Mouse (Mus musculus) urinary bladder, postnatal 10 days (tissue): ENCODE measurements around the gene A730015C16Rik.

Experiments used
- DNase-seq: peaks from one replicate; pipeline ENCODE4 v3.0.0; 2022; ENCODE audit warnings: low spot score

The A730015C16Rik gene

DNA sequence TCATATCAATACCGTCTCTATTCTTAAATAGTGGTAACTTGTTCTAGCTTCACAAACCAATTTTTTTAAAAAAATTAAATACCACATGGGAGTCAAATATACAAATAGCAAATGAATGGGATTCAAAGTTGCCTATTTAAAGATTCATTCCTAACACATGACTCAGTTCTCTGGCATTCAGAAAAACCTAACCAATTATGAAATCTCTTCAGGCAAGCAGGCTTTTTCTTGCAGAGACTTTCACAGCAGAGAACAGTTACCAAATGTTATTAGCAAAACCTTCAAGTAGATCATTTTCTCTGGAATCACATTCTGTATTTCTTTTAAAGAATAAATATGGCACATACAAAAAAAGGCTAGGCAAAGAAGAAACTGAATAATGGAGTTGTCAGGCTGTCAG is 17.7 kb downstream of the A730015C16Rik start:
- no peak for DNase-seq

DNA sequence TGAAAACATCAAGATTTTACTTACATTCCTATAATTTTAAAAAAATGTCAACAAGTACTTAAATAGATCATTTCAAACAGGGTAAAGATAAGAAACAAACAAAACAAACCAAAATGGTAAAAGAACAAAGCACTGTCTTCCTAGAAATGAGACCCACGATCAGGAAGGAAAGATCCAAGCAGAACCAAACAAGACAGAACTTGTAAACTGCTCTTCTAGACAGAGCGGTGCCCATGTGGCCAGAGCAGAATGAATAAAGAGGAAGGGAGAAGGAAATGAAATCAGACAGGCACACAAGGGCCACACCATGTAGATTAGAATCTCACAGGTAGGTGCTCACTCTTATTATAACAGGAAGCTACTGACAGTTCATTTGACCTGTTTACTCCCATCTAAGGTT is 21.8 kb downstream of the A730015C16Rik start:
- DNase-seq: no peak

DNA sequence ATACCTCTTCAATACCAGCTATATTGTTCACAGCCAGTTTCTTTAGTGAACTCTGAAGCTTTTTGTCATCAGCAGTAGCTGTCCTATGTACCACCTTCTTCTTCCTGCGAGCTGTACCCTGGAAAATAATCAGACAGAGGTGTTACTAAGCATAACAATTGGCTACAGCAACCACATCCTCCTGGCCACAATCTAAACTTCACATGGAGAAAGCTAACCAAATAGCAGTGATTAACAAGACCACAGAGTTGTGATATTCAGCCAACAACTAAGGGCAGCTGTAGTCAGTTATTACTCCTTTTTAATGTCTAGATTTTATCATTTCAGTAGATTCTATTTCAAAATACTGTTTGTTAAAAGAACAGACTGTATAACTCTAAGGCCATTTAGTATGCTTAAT is 22.3 kb downstream of the A730015C16Rik start:
- no peak for DNase-seq

DNA sequence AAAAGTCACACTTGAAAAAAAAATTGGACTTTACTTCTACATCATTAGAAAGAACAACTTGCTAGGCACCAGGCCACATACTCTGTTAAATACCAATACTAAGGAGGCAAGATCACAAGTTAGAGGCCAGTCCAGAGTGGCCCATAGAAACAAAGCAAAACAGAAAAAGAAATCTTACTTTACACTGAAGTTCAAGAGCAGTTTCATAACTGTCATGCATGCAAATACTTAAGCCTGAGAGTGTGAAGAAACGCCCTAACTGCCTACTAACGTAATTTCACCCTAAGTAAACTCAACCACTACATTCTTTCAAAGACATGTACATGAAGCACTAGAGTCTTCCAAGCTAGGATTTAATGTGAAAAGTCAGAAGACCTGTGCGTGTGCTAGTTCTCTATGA is 22.7 kb downstream of the A730015C16Rik start:
- no peak for DNase-seq

DNA sequence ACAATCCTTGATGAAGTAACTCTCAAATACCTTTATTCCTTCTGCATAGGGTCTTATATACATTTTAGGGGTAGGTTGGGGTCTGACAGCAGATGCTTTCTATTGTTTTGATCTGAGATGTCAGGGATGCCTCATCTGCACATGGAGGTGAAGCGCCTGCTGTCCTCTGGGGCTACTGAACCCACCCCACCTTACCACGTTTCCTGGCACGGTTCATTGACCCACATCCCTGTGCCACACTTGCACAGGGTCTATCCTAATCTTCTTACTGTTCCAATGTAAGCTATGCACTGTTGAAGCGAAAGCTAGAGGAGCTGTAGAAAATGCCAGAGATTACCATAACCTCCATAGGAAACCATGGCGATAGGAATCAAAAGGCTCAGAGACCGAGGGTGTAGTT is 36.9 kb downstream of the A730015C16Rik start:
- no peak for DNase-seq

DNA sequence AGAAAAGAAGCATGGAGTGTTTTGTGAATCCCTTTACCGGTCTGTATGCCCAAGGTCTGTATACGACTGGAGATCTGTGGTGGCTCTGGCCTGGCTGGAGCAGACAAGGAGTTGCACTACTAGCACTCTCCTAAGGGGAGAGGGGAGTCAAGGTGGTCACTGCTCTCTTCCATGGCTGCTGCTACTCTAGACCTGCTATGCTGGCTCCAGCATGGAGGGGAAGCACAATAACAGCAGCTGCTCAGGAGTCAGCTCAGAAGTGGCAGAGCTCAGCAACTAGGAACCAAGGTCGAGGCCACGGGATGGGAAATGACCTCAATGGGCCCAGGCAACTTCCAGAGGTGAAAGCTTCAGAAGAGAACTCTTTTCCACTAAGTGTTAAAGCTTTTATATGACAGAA is 37.3 kb downstream of the A730015C16Rik start:
- DNase-seq: no peak

DNA sequence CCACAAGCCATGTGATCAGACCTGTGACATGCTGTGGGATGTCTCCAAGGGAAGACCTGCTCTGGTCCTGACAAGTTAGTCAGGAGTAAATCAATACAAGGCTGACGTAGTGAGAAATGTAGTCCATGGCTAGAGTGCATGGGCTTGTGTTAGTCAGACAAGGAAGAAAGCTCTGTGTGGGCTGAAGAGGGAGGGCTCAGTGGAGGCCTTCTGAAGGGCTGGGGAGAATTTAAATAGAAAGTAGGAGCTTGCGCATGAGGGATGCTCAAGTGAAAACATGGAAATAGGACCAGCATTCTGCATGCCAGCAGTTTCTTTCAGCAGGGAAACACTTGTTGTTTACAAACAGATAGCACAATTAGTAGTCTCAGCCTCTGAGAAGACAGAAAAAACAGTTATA is 44.9 kb downstream of the A730015C16Rik start:
- DNase-seq: no peak

DNA sequence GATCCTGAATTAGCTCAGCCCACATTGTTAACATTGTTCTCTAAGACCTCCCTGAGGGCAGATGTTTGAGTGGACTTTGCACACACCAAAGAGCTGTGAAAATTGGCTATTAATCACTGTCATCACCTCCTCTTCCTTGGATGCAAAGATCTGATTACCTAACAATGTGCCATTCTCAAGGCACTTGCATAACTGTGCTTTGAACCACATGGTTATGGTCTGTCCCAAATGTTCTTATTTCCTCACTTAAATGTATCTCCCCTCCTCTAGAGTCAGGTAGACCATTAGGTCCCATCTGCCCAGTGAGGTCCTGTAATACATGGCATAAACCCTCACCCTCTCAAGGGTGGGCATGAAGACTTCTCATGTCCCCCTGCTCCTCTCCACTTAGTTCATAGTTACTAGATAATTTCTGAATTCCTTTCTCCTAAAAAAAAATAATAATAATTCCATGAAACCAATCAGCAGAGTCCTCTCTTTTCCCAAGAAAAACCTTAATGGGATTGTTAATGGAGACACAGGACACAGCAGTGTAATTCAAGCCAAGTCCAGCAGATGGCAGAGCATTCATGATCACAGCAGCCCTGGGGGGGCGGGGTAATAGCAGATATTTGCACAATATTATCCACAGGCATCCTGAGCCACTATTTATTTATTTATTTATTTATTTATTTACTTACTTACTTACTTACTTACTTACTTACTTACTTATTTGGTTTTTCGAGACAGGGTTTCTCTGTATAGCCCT is 50.2 kb downstream of the A730015C16Rik start:
- DNase-seq: no peak
